Mouse (Mus musculus) liver, postnatal 0 days (tissue): ENCODE measurements around the gene Postn.

Source experiments
- CTCF ChIP-seq: sonication (generic); IDR thresholded peaks from 2 replicates; pipeline ENCODE4 v1.5.1; 2016; ENCODE audit warnings: antibody characterized with exemption, low read depth
- EP300 ChIP-seq: IDR thresholded peaks from 2 replicates; pipeline ENCODE4 v1.6.1; 2016; ENCODE audit warnings: antibody characterized with exemption, low read depth, mild to moderate bottlenecking

GRCm38 (mm10) chr3:54432605-54433004, 71.7 kb downstream of the Postn start:
- no peak for TF ChIP-seq CTCF
- no peak for TF ChIP-seq EP300
